Mouse (Mus musculus) gastrocnemius, postnatal 4 days (tissue): ENCODE data around the gene Prkca. TPM values are rescaled to one million over a fixed set of nuclear protein-coding genes. Genes with fewer than 3 reads are reported as not detected.

Experiments
- DNase-seq, 2 experiments: peaks; one replicate each; pipeline ENCODE4 v3.0.0; 2021 to 2022; ENCODE audit warnings: low spot score in 2 of 2, mixed read lengths in 2 of 2
- total RNA-seq, 2 experiments: library from RNA; stranded (reverse); gene quantifications; 2 replicates each; pipeline ENCODE4 v1.2.3; 2021

Prkca gene
- total RNA-seq, 2 experiments from 2014 or later = 41.0 to 46.1 TPM

GRCm38 (mm10) chr11:108244241-108244640, 99.5 kb downstream of the Prkca start:
- DNase-seq = no peak

GRCm38 (mm10) chr11:108243633-108244032, 100.1 kb downstream of the Prkca start:
- no peak for DNase-seq

GRCm38 (mm10) chr11:108240924-108241498, 102.7 kb downstream of the Prkca start:
- no peak for DNase-seq

GRCm38 (mm10) chr11:108239173-108239572, 104.6 kb downstream of the Prkca start:
- no peak for DNase-seq

GRCm38 (mm10) chr11:108236754-108237428, 106.8 kb downstream of the Prkca start:
- no peak for DNase-seq

- DNase-seq = no peak
Observed at GRCm38 (mm10) chr11:108236195-108236594, 107.5 kb downstream of the Prkca start.

- DNase-seq = no peak
Observed at GRCm38 (mm10) chr11:108235081-108235703, 108.5 kb downstream of the Prkca start.

GRCm38 (mm10) chr11:108233015-108233414, 110.7 kb downstream of the Prkca start:
- DNase-seq = no peak

- DNase-seq = no peak
Observed at GRCm38 (mm10) chr11:108230101-108230500, 113.6 kb downstream of the Prkca start.

- DNase-seq = no peak
Observed at GRCm38 (mm10) chr11:108229176-108229946, 114.4 kb downstream of the Prkca start.

GRCm38 (mm10) chr11:108228497-108228896, 115.2 kb downstream of the Prkca start:
- no peak for DNase-seq

- no peak for DNase-seq
Observed at GRCm38 (mm10) chr11:108226248-108226647, 117.5 kb downstream of the Prkca start.

GRCm38 (mm10) chr11:108224233-108224973, 119.3 kb downstream of the Prkca start:
- no peak for DNase-seq

- DNase-seq = no peak
Observed at GRCm38 (mm10) chr11:108223613-108224232, 120.0 kb downstream of the Prkca start.

- DNase-seq = no peak
Observed at GRCm38 (mm10) chr11:108223154-108223553, 120.6 kb downstream of the Prkca start.

GRCm38 (mm10) chr11:108222616-108223015, 121.1 kb downstream of the Prkca start:
- DNase-seq = peak in 1 of 2 experiments; percentile 22

- DNase-seq = no peak
Observed at GRCm38 (mm10) chr11:108222026-108222425, 121.7 kb downstream of the Prkca start.

- DNase-seq = no peak
Observed at GRCm38 (mm10) chr11:108221124-108221835, 122.4 kb downstream of the Prkca start.

GRCm38 (mm10) chr11:108220605-108221004, 123.1 kb downstream of the Prkca start:
- DNase-seq = no peak

GRCm38 (mm10) chr11:108217043-108217442, 126.7 kb downstream of the Prkca start:
- DNase-seq = no peak
